Mouse (Mus musculus) retina, adult 2 months (tissue): Measurements from ENCODE around the gene Daxx.

ENCODE experiments used
- DNase-seq: peaks from one replicate; pipeline ENCODE4 v3.0.0-alpha.2; 2012; ENCODE audit warnings: low read depth, low spot score

Daxx gene

GRCm38 (mm10) chr17:33920282-33921097 is 11.3 kb downstream of the Daxx start:
- DNase-seq = no peak

DNA sequence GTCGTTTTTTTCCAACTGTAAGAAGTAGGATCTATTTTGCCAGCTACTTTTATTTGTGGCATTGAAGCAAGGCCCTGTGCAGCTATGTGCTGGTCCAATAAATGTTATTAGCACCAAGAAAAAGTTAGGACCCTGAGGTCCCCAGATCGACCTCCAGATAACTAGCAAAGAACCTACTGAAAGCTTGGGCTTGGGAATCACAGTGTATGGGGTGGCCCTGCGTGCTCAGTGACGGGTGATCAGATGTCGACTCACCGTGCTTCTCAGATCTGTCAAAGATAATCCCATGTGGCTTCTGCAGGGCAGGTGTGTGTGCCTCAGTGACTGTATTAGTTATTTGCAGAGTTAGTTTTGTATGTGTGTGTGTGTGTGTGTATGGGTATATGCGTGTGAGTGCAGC is 12.1 kb downstream of the Daxx start:
- DNase-seq = no peak

GRCm38 (mm10) chr17:33924577-33925283 is 15.5 kb downstream of the Daxx start:
- DNase-seq = no peak

- no peak for DNase-seq
Measured at GRCm38 (mm10) chr17:33925406-33926116, 16.3 kb downstream of the Daxx start.

GRCm38 (mm10) chr17:33926207-33926932 is 17.2 kb downstream of the Daxx start:
- no peak for DNase-seq

DNA sequence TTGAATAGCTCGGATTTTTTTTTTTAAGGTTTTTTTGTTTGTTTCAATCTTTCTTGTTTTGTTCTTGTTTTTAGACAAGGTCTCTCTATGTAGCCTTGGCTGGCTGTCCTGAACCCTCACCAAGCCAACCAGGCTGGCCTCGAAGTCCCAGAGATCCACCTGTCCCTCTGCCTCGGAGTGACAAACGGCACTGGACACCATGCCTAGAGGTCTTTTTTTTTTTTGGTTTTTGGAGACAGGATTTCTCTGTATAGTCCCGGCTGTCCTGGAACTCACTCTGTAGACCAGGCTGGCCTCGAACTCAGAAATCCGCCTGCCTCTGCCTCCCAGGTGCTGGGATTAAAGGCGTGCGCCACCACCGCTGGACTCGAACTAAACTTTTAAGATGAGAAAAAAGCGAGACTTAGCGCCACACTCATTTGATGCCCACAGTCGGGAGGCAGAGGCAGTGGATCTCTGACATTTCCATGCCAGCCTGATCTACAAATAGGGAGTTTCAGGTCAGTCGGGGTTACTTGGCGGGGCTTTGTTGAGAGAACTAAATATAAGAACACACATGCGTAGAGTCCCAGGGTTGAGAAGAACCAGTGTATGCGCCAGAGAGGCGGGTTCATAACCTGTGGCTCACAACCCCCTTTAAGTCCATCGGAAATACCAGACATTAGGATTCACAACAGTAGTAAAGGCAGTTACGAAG is 19.2 kb downstream of the Daxx start:
- no peak for DNase-seq

DNA sequence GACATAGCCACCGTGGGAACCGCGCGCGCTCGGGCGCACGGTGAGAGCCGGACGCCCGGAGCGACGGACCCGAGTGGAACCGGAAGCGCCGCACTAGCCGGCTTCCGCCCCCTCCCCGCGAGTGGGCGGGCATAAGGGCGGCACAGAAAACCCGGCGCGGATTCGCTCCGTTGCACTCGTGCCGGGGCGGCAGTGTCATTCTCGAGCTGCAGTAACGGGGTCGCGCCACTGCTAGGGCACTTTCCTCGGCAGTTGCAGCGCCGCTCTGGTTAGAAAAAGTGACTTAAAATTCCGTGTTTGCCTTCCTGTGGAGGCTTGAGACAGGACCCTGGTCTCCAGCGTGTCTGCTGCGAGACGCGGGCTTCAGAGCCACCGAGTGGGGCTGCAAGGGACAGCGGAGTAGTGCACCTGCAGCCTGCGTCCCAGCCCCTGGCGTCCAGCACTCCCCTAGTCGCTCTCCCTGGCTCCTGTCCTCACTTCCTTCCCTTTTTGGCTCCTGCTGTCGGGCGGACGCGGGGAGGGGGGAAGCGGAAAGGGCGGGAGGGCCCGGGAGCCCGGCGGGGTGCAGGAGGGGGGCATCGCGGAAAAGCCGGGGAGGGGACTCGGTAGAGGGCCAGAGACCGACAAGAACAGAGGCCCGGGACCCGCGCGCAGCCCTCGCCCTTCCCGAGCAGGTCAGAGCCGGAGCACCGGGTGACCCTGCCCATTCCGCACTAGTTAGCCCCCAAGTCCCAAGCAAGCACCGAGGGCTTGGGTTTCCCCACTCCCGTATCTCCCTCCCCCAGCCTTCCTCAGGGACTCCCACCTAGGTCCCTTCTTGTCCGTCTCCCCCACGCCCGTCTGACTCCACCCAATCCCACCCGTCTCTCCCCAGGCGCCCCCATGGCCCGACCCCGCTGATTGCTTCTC is 20.4 kb downstream of the Daxx start, which contains the start of gene Rgl2:
Gene Rgl2 (plus strand): TSS at position 173 of the 909 bp plus-strand sequence.
- peak; percentile 86 for DNase-seq

- no peak for DNase-seq
Measured at GRCm38 (mm10) chr17:33930280-33931158, 21.3 kb downstream of the Daxx start.

DNA sequence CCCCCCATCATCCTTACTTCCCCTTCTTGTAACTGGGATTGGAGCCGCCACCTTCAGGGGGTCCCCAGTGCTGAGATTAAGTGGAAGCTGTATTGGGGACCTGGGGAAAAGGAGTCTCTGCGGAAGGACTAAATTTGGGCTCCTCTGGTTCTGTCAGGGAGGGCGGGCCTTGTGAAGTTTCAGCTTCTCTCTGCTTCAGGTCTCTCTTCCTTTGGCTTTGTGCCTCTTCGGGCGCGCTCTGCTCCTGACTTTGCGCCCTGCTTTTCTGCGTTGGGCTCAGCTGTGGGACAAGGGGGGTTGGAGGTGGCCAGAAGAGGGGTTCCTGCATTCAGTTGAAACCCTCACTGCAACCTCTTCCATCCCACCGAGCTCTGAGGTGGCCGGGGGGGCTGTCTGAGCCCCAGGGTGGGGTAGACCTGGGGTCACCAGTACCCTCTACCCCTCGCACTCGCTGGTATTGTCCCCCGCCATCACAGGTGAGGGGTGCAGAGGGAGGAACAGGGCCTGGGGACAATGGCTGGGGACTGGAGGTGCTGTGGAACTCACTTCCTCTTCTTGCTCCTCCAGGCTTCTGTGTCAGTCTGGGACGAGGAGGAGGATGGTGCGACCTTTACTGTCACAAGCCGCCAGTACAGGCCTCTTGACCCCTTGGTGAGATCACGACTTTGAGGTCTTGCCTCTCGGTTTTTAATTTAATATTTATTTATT is 22.1 kb downstream of the Daxx start:
- no peak for DNase-seq

DNA sequence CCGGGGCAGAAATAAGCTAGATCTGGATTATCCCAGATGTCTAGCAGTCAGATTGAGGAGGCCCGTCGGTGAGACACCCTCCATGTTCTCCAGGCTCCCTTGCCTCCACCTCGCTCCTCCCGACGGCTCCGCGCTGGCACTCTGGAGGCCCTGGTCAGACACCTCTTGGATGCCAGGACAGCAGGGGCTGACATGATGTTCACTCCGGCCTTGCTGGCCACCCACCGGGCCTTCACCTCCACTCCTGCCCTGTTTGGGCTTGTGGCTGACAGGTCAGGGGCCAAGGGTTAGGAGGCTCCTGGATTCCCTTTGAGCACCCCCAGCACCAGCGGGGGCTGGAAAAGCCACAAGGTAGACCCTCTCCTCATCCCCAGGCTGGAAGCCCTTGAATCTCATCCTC is 22.7 kb downstream of the Daxx start:
- no peak for DNase-seq

GRCm38 (mm10) chr17:33932448-33932847 is 23.2 kb downstream of the Daxx start:
- DNase-seq = no peak

- DNase-seq = no peak
Measured at GRCm38 (mm10) chr17:33932970-33933369, 23.8 kb downstream of the Daxx start.

DNA sequence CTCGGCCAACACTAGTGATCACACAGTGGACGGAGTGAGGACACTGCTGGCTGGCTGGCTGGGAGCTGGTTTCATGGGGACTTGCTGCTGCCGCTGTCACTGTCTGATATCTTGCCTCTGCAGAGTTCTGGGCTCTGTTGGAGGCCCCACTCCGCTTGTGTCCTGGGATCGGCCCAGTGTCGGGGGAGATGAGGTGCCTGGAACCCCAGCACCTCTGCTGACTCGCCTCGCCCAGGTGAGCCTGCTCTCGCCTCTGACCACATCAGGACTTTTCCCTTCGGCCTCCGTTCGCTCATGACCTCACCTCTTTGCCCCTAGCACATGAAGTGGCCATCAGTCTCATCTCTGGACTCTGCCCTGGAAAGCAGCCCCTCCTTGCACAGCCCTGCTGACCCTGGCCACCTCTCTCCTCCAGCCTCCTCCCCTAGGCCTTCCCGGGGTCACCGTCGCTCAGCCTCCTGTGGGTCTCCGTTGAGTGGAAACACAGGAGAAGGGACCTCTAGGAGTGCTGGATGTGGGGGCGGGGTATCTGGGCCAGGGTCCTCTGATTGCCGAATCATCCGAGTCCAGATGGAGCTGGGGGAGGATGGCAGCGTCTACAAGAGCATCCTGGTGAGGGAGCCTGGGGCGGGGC is 26.3 kb downstream of the Daxx start:
- no peak for DNase-seq

DNA sequence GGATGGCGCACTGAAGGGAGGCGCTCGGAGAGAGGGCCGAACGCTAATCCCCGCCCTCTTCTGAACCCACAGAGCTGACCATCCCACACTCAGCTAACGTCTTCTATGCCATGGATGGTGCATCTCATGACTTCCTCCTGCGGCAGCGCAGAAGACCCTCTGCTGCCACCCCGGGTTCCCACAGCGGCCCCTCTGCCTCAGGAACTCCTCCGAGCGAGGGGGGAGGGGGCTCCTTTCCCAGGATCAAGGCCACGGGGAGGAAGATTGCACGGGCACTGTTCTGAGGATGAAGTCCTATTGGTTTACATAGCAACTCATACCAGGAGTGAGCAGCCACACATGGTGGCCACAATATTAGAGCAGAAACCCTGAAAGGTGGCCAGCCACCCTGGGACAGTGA is 27.8 kb downstream of the Daxx start:
- no peak for DNase-seq

DNA sequence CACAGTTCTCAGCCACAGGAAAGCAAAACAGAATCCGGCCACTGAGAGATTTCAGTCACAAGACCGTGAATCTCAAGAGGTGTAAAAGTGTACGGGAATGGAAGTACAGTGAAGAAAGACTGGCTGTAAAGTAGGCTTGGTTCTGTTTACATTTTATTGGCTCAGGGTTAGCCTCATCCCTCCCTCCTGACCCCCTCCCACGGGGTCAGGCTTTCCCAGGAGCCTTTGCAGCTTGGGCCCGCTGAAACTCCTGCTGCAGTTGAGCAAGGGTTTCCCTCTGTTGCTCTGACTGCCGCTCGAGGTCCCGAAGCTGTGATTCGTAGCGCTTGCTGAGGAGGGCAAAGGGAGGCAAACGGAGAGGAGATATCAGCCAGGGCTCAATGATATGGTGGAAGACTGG is 29.6 kb downstream of the Daxx start:
- no peak for DNase-seq

- DNase-seq = peak; percentile 87
Measured at GRCm38 (mm10) chr17:33940206-33940805, 31.1 kb downstream of the Daxx start, which contains the start of the genes Pfdn6 and Wdr46. Gene Pfdn6, minus strand, starts transcription at chr17:33940343. Gene Wdr46, plus strand, starts transcription at chr17:33940660.

DNA sequence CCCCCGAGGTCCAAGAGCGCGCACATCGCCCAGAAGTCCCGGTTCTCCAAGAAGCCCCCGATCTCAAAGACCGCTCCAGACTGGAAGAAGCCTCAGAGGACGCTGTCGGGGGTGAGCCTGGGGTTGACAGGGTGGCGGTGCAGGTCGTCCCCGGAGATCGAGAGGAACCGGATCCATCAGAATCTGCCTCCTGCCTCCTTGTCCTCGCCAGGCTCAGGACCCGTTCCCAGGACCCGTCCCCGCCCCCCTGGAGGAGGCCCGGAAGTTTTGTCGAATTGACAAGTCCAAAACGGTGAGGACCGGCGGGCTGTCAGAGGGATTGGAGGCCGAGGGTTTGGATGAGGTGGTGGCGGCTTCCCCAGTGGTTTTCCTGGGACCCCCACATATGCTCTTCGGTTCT is 31.8 kb downstream of the Daxx start:
- DNase-seq = no peak
